Mouse (Mus musculus) liver, embryonic 16.5 days (tissue): ENCODE measurements around the gene Psme1. TPM values are rescaled to one million over a fixed set of nuclear protein-coding genes. Genes with fewer than 3 reads are reported as not detected.
A peak's percentile ranks its signal among the peaks of the same experiment; 100 is the strongest.

Source experiments
- ATAC-seq: fragments of 200-750 bp; cut with Nextera tagmentation; 2 replicates; pipeline ENCODE4 v1.8.0; 2017; ENCODE audit warnings: low read depth, mild to moderate bottlenecking, moderate number of reproducible peaks, moderate library complexity
- H3K27ac ChIP-seq: fragments of 300-500 bp; sonication (generic); 2 replicates; pipeline ENCODE4 v1.5.1; 2014; ENCODE audit warnings: mild to moderate bottlenecking, low read length
- H3K27me3 ChIP-seq: fragments of 300-500 bp; sonication (generic); 2 replicates; pipeline ENCODE4 v1.6.1; 2014; ENCODE audit warnings: low read depth, low read length, mixed read lengths; ENCODE audit not compliant: control insufficient read depth, insufficient read depth
- H3K36me3 ChIP-seq: fragments of 300-500 bp; sonication (generic); 2 replicates; pipeline ENCODE4 v1.6.1; 2014; ENCODE audit warnings: mild to moderate bottlenecking; ENCODE audit not compliant: control insufficient read depth, insufficient read depth
- H3K4me1 ChIP-seq: fragments of 300-500 bp; sonication (generic); 2 replicates; pipeline ENCODE4 v1.6.1; 2014; ENCODE audit warnings: low read depth, low read length, mixed read lengths; ENCODE audit not compliant: control insufficient read depth
- H3K4me2 ChIP-seq: fragments of 300-500 bp; sonication (generic); 2 replicates; pipeline ENCODE4 v1.6.1; 2014; ENCODE audit warnings: low read depth, low read length, mixed read lengths
- H3K4me3 ChIP-seq: fragments of 300-500 bp; sonication (generic); 2 replicates; pipeline ENCODE4 v1.5.1; 2014; ENCODE audit warnings: low read depth, mild to moderate bottlenecking, low read length
- H3K9ac ChIP-seq: fragments of 300-500 bp; sonication (generic); 2 replicates; pipeline ENCODE4 v1.6.1; 2014; ENCODE audit warnings: low read depth, low read length
- H3K9me3 ChIP-seq: fragments of 300-500 bp; sonication (generic); replicated peaks from 2 replicates; pipeline ENCODE4 v1.6.1; 2016; ENCODE audit warnings: low read length; ENCODE audit not compliant: control insufficient read depth
- WGBS: fragments of 180-500 bp; shearing (Covaris S2); extraction: QIAGEN DNeasy Blood & Tissue Kit; methylation state at CpG from one replicate; pipeline ENCODE4 v1.1.7; 2014; ENCODE audit not compliant: insufficient replicate concordance; 5-methylcytosine and 5-hydroxymethylcytosine counted together
- polyA plus RNA-seq: library from polyadenylated mRNA; unstranded; fragments of >200 nt; fragmentation: Nextera tagmentation; extraction: Ambion mirVana; gene quantifications from 2 replicates; pipeline ENCODE4 v1.2.1, GENCODE M21; 2015

Gene Psme1
- polyA plus RNA-seq, 1 experiment from 2014 or later, result 114 TPM

GRCm38 (mm10) chr14:55561860-55562259 lies 16.1 kb upstream of the Psme1 start:
- no peak for ATAC-seq
- H3K4me1 ChIP-seq, result peaks cover 32% of the 10 kb centered on the region
- H3K27me3 ChIP-seq, result no peaks in the 10 kb centered on the region
- peak overlapping the region; percentile 78 for H3K4me3 ChIP-seq
- peaks cover 27% of the 10 kb centered on the region for H3K36me3 ChIP-seq
- H3K9ac ChIP-seq, result peak overlapping the region; percentile 46; the same call in 1 of the 2 replicates
- H3K9me3 ChIP-seq, result no peaks in the 10 kb centered on the region
- 84% methylated on average over 10 of the region's 10 CpGs for WGBS
- peak overlapping the region; percentile 89 for H3K4me2 ChIP-seq
- no peak overlapping the region for H3K27ac ChIP-seq

- H3K4me3 ChIP-seq, result no peak overlapping the region
- peaks cover 18% of the 10 kb centered on the region for H3K4me1 ChIP-seq
- peaks cover 35% of the 10 kb centered on the region for H3K36me3 ChIP-seq
- H3K9ac ChIP-seq, result no peak overlapping the region
- no peak overlapping the region for H3K4me2 ChIP-seq
- WGBS, result 76% methylated on average over 11 of the region's 11 CpGs
- no peaks in the 10 kb centered on the region for H3K9me3 ChIP-seq
- ATAC-seq, result no peak
- H3K27ac ChIP-seq, result no peak overlapping the region
- H3K27me3 ChIP-seq, result no peaks in the 10 kb centered on the region
Measured at GRCm38 (mm10) chr14:55563249-55563648, 14.7 kb upstream of the Psme1 start.

GRCm38 (mm10) chr14:55565748-55566147 lies 12.2 kb upstream of the Psme1 start:
- H3K27me3 ChIP-seq, result no peaks in the 10 kb centered on the region
- H3K36me3 ChIP-seq, result peaks cover 45% of the 10 kb centered on the region
- H3K4me1 ChIP-seq, result peaks cover 12% of the 10 kb centered on the region
- H3K27ac ChIP-seq, result no peak overlapping the region
- no peaks in the 10 kb centered on the region for H3K9me3 ChIP-seq
- H3K4me2 ChIP-seq, result no peak overlapping the region
- 71% methylated on average over 3 of the region's 3 CpGs for WGBS
- no peak overlapping the region for H3K9ac ChIP-seq
- no peak overlapping the region for H3K4me3 ChIP-seq
- no peak for ATAC-seq

- Histone ChIP-seq H3K4me2 (no peak overlapping the region), H3K9ac (no peak overlapping the region), H3K9me3 (no peaks in the 10 kb centered on the region), H3K27ac (no peak overlapping the region), H3K4me1 (peaks cover 9% of the 10 kb centered on the region), H3K4me3 (no peak overlapping the region), H3K27me3 (no peaks in the 10 kb centered on the region), H3K36me3 (peaks cover 45% of the 10 kb centered on the region)
- ATAC-seq, result no peak
- 69% methylated on average over 3 of the region's 3 CpGs for WGBS
Measured at GRCm38 (mm10) chr14:55567496-55567895, 10.4 kb upstream of the Psme1 start.

GRCm38 (mm10) chr14:55570588-55570987 lies 7.3 kb upstream of the Psme1 start:
- H3K9ac ChIP-seq, result no peak overlapping the region
- H3K9me3 ChIP-seq, result no peaks in the 10 kb centered on the region
- peaks cover 31% of the 10 kb centered on the region for H3K36me3 ChIP-seq
- H3K4me1 ChIP-seq, result peaks cover 9% of the 10 kb centered on the region
- WGBS, result 69% methylated on average over 2 of the region's 2 CpGs
- no peak overlapping the region for H3K4me3 ChIP-seq
- no peak overlapping the region for H3K27ac ChIP-seq
- ATAC-seq, result no peak
- H3K4me2 ChIP-seq, result no peak overlapping the region
- no peaks in the 10 kb centered on the region for H3K27me3 ChIP-seq

- Histone ChIP-seq H3K4me3 (no peak overlapping the region), H3K9me3 (no peaks in the 10 kb centered on the region), H3K4me2 (no peak overlapping the region), H3K27me3 (no peaks in the 10 kb centered on the region), H3K36me3 (peaks cover 19% of the 10 kb centered on the region), H3K4me1 (peaks cover 13% of the 10 kb centered on the region), H3K9ac (no peak overlapping the region), H3K27ac (peak overlapping the region; percentile 23)
- ATAC-seq, result no peak
Measured at GRCm38 (mm10) chr14:55571760-55572159, 6.2 kb upstream of the Psme1 start.

- no peak for ATAC-seq
- Histone ChIP-seq H3K4me3 (no peak within 1 kb of the TSS), H3K4me1 (peaks cover 35% of the 10 kb centered on the region), H3K27ac (no peak within 1 kb of the TSS), H3K27me3 (no peaks in the 10 kb centered on the region), H3K9ac (no peak within 1 kb of the TSS), H3K9me3 (no peaks in the 10 kb centered on the region), H3K36me3 (no peaks in the 10 kb centered on the region), H3K4me2 (no peak within 1 kb of the TSS)
- 64% methylated on average over 8 of the region's 8 CpGs for WGBS
Measured at GRCm38 (mm10) chr14:55575302-55575701, 2.6 kb upstream of the Psme1 start, which contains the start of gene Fitm1. Gene Fitm1 (plus strand): TSS chr14:55575617.

GRCm38 (mm10) chr14:55575711-55576110 lies 2.2 kb upstream of the Psme1 start:
- 59% methylated on average over 13 of the region's 13 CpGs for WGBS
- no peak for ATAC-seq
- no peak overlapping the region for H3K27ac ChIP-seq

GRCm38 (mm10) chr14:55576376-55576775 lies 1.5 kb upstream of the Psme1 start:
- peaks cover 35% of the 10 kb centered on the region for H3K4me1 ChIP-seq
- H3K4me2 ChIP-seq, result no peak overlapping the region
- no peak overlapping the region for H3K4me3 ChIP-seq
- ATAC-seq, result no peak
- H3K9me3 ChIP-seq, result no peaks in the 10 kb centered on the region
- H3K27ac ChIP-seq, result no peak overlapping the region
- 0 out of 2 replicates have a peak, but pooled peaks cover 3% of the 10 kb centered on the region for H3K36me3 ChIP-seq
- WGBS, result 80% methylated on average over 16 of the region's 16 CpGs
- H3K9ac ChIP-seq, result no peak overlapping the region
- H3K27me3 ChIP-seq, result no peaks in the 10 kb centered on the region

More at GRCm38 (mm10) chr14:55575711-55576110, 2.2 kb upstream of the Psme1 start:
- Histone ChIP-seq H3K9me3 (no peaks in the 10 kb centered on the region), H3K4me2 (no peak overlapping the region), H3K4me1 (peaks cover 35% of the 10 kb centered on the region), H3K27me3 (no peaks in the 10 kb centered on the region), H3K4me3 (no peak overlapping the region), H3K9ac (no peak overlapping the region), H3K36me3 (0 out of 2 replicates have a peak, but pooled peaks cover 2% of the 10 kb centered on the region)
